Mouse (Mus musculus) limb, embryonic 10.5 days (tissue): ENCODE results near the gene Ppp1r9b. TPM values are rescaled to one million over a fixed set of nuclear protein-coding genes. Genes with fewer than 3 reads are reported as not detected.
"Not testable (repeated sequence)": the region's sequence is repeated elsewhere in the genome, so short reads cannot be mapped to it uniquely, and the experiment has no call there.

Experiments
- DNase-seq: peaks from one replicate; pipeline ENCODE4 v3.0.0-alpha.2; 2017; ENCODE audit warnings: low spot score
- H3K27ac ChIP-seq: fragments of 300-500 bp; sonication (generic); 2 replicates; pipeline ENCODE4 v1.5.1; 2016; ENCODE audit warnings: mild to moderate bottlenecking
- H3K27me3 ChIP-seq: fragments of 300-500 bp; sonication (generic); 2 replicates; pipeline ENCODE4 v1.6.1; 2016; ENCODE audit warnings: low read depth, mild to moderate bottlenecking; ENCODE audit not compliant: poor library complexity, severe bottlenecking
- H3K36me3 ChIP-seq: fragments of 300-500 bp; sonication (generic); 2 replicates; pipeline ENCODE4 v1.6.1; 2016; ENCODE audit warnings: mild to moderate bottlenecking, moderate library complexity
- H3K4me1 ChIP-seq: fragments of 300-500 bp; sonication (generic); 2 replicates; pipeline ENCODE4 v1.6.1; 2016
- H3K4me3 ChIP-seq: fragments of 300-500 bp; sonication (generic); 2 replicates; pipeline ENCODE4 v1.5.1; 2016; ENCODE audit warnings: mild to moderate bottlenecking, moderate library complexity
- H3K9me3 ChIP-seq: fragments of 300-500 bp; sonication (generic); replicated peaks from 2 replicates; pipeline ENCODE4 v1.6.1; 2016; ENCODE audit warnings: mild to moderate bottlenecking
- WGBS: fragments of 180-500 bp; shearing (Covaris S2); methylation state at CpG from one replicate; pipeline ENCODE4 v1.1.7; 2016; 5-methylcytosine and 5-hydroxymethylcytosine counted together
- polyA plus RNA-seq: library from polyadenylated mRNA; unstranded; fragments of >200 nt; fragmentation: Nextera tagmentation; extraction: Ambion mirVana; gene quantifications from 2 replicates; pipeline ENCODE4 v1.2.1, GENCODE M21; 2016

Ppp1r9b gene
- polyA plus RNA-seq, 1 experiment from 2014 or later: 10.8 TPM

DNA sequence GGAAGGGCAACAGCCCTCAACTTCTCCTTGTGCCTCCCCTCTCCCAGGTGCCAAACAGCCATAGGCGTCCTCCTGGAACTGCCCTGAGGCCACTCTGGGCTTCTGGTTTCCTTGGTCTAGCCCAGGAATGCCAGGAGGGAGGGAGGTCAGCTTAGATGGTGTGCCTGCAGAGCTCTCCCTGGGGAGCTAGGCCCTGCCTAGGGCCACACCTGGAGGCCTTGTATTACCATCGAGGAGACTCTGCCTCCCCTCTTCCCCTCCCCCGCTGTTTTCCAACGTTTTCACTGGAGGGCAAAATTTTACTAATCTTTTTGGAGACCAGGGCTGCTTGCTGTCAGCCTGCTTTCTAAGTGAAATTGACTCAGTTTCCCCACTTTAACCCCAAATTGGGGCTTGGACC is 15.2 kb downstream of the Ppp1r9b start:
- Histone ChIP-seq H3K9me3 (no peaks in the 10 kb centered on the region), H3K27ac (peak overlapping the region; percentile 84), H3K27me3 (no peaks in the 10 kb centered on the region), H3K4me3 (peak overlapping the region; percentile 54), H3K36me3 (peaks cover 49% of the 10 kb centered on the region), H3K4me1 (peaks cover 47% of the 10 kb centered on the region)
- DNase-seq: no peak
- WGBS: 46% methylated on average over 4 of the region's 4 CpGs

DNA sequence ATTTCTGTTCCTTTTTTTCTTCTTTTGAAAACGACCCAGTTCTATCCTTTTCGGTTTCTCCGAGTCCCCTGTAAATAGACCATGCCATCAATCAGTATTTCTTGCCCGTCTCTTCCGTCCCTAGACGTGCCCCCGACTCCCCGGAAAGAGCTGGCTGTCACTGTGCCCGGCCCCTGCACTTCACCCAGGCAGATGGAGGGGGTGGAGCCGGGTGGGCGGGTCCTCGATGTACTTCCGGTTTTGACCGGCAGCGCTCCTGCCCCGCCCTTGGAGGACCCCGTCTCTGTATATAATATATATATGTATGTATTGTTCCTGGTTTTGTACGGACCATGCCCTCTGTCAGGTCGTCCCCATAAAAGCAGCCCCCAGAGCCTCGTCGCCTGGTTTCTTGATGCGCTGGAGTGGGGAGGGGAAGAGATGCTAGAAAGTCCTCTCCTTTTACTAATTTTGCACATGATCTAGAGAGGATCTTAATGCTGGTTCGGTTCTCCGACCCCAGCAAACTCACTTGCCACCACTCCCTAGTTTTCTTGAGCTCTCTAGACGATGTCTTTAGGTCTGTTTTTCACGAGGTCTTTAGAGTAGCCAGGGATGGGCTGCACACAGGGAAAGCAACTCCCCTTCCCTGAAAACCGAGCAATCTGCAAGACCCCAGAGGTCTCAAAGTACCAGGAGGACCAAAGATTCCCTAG is 15.8 kb downstream of the Ppp1r9b start:
- H3K9me3 ChIP-seq: no peaks in the 10 kb centered on the region
- no peaks in the 10 kb centered on the region for H3K27me3 ChIP-seq
- peak; percentile 86 for DNase-seq
- 3% methylated on average over 27 of the region's 27 CpGs for WGBS
- peaks cover 52% of the 10 kb centered on the region for H3K4me1 ChIP-seq
- H3K4me3 ChIP-seq: peak overlapping the region; percentile 54
- peaks cover 44% of the 10 kb centered on the region for H3K36me3 ChIP-seq
- peak overlapping the region; percentile 84 for H3K27ac ChIP-seq

DNA sequence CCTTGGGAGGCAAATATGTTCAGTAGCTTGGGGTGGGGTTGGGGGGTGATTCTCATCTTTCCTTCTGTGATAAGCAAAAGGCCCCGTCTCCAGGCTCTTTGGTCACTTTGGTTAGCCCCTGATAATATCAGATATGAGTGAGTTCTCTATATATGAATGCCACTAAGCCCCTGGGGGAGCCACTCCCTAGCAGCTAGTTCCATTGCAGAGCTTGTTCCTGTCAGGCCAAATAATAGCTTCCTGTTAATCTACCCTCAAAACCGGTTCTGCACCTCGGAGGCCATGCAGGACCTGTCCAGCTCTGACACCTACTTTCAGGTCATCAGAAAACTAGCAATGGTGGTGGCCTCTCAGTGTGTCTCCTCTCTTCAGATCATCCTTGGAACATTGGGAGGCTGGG is 16.6 kb downstream of the Ppp1r9b start:
- no peaks in the 10 kb centered on the region for H3K9me3 ChIP-seq
- no peaks in the 10 kb centered on the region for H3K27me3 ChIP-seq
- H3K36me3 ChIP-seq: peaks cover 41% of the 10 kb centered on the region
- peak overlapping the region; percentile 54 for H3K4me3 ChIP-seq
- peaks cover 60% of the 10 kb centered on the region for H3K4me1 ChIP-seq
- H3K27ac ChIP-seq: peak overlapping the region; percentile 84
- WGBS: 81% methylated on average over 3 of the region's 3 CpGs
- DNase-seq: no peak

DNA sequence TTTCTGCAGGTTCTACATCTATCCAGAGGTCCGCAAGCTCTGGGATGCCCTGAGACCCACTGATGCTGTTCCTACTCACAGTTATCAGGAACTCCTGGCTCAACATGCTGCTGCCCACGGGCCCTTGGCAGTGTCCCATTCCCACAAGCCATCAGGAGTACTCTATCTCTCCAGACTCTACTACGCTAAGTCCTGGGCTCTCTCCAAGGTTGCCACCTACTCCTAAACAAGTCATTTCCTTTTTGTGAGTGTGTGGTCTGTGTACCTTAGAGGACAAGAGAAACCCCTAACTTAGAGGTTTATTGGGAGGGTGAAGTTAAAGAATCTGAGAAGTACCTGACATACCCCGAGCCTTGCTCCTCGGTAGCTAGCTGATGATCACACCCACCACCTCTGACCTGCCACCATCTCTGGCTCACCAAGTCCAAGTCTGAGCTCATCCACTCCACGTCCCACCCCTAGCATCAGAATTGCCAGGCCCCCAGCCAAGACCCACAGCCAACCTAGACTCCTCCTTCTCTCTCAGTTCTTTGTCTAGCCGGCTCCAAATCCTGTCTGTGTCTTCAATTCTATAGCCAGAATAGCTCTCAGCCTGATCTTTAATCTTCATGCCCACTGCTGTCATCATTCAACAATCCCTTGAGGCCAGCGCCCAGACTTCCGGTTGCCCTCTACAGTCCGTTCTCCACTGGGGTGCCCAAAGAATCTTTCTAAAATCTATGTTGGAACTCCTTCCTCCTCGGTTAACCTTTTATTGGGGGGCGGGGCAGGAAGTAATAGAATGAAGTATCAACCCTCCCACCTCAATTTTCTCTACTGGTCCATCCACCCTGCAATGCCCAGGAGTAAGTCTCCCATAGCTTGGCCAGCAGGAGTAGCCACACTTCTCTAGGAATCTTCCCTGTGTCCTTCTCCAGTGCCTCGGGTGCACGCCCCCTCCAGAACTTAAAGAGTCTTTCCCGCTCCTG is 18.1 kb downstream of the Ppp1r9b start:
- no peaks in the 10 kb centered on the region for H3K9me3 ChIP-seq
- H3K27ac ChIP-seq: peak overlapping the region; percentile 96
- DNase-seq: no peak
- H3K4me1 ChIP-seq: peaks cover 69% of the 10 kb centered on the region
- 40% methylated on average over 15 of the region's 15 CpGs for WGBS
- no peaks in the 10 kb centered on the region for H3K27me3 ChIP-seq
- peaks cover 39% of the 10 kb centered on the region for H3K36me3 ChIP-seq
- H3K4me3 ChIP-seq: peak overlapping the region; percentile 81

DNA sequence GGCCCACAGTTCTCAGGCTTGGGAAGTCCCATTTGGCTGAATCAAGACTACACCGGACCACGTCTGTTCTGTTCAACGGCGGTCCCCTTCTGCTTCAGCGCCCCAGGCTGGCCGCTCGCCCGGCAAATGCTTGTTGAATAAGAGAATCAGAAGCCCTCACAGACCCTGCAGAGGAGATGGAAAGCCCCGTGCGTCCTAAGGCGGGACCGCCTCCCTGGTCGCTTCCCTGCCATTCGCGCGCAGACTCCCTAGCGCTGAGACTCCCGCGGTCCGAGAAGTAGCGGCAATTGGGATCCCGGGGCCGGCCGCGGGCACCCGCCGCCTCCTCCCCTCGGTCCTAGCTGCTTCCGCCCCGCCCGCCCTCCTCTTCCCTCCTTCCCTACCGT is 18.8 kb downstream of the Ppp1r9b start, which contains the start of gene Samd14:
Samd14 (plus strand) TSS at position 251 of the 386 bp plus-strand sequence.
- no peaks in the 10 kb centered on the region for H3K9me3 ChIP-seq
- peak within 1 kb of the TSS; percentile 96 for H3K27ac ChIP-seq
- peaks cover 39% of the 10 kb centered on the region for H3K36me3 ChIP-seq
- no peaks in the 10 kb centered on the region for H3K27me3 ChIP-seq
- peak within 1 kb of the TSS; percentile 81 for H3K4me3 ChIP-seq
- peak; percentile 86 for DNase-seq
- peaks cover 69% of the 10 kb centered on the region for H3K4me1 ChIP-seq
- WGBS: under 1% methylated on average over 32 of the region's 32 CpGs

DNA sequence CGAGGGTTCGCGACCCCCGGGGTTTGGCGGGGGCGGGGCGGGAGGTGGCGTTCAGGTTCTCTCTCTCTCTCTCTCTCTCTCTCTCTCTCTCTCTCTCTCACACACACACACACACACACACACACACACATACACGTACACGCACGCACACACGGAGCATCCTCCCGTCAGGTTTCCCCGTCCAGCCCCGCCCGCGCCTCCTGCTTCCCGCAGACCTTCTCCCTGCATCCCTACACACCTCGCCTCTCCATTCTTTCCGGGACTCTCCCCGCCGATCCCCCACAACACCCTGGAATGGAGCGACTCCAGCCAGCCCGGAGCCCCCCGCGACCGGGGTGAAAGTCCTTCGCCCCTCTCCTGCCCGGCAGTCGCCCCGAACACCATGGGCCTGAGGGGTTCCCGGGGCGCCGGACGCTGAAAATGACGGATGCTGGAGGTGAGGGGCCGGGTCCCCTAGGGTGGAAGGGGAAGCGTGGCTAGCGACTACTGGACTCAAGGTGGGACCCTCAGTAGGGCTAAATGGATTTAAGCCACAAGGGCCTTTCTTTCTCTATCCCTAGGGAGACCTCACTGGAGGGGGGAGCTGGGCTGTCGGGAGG is 19.4 kb downstream of the Ppp1r9b start:
- H3K36me3 ChIP-seq: peaks cover 39% of the 10 kb centered on the region
- peak; percentile 74 for DNase-seq
- no peaks in the 10 kb centered on the region for H3K27me3 ChIP-seq
- H3K27ac ChIP-seq: peak overlapping the region; percentile 96
- under 1% methylated on average over 40 of the region's 40 CpGs for WGBS
- peak overlapping the region; percentile 81 for H3K4me3 ChIP-seq
- H3K4me1 ChIP-seq: peaks cover 69% of the 10 kb centered on the region
- H3K9me3 ChIP-seq: no peaks in the 10 kb centered on the region

DNA sequence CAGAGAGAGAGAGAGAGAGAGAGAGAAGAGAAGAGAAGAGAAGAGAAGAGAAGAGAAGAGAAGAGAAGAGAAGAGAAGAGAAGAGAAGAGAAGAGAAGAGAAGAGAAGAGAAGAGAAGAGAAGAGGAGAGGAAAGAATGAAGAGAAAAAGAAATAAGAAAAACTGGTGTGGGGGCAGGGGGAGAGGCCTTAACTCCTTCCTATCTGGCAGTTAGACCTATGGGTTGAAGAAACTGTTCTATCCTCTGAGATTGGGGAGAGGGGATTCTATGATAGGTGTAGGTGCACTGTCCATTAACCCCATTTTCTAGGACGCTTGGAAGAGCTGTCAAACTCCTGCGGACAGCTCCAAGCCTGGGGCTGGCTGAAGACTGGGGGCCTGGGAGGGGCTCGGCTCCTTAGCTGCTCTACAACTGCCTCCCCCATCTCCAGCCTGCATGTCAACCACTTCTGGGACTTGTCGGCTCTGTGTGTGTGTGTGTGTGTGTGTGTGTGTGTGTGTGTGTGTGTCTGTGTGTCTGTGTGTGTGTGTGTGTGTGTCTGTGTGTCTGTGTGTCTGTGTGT is 20.1 kb downstream of the Ppp1r9b start:
- Histone ChIP-seq H3K27ac (peak overlapping the region; percentile 96), H3K36me3 (peaks cover 39% of the 10 kb centered on the region), H3K4me1 (peaks cover 62% of the 10 kb centered on the region), H3K4me3 (peak overlapping the region; percentile 81)
- H3K27me3 ChIP-seq, DNase-seq, H3K9me3 ChIP-seq: not testable (repeated sequence)
- 25% methylated on average over 4 of the region's 4 CpGs for WGBS

DNA sequence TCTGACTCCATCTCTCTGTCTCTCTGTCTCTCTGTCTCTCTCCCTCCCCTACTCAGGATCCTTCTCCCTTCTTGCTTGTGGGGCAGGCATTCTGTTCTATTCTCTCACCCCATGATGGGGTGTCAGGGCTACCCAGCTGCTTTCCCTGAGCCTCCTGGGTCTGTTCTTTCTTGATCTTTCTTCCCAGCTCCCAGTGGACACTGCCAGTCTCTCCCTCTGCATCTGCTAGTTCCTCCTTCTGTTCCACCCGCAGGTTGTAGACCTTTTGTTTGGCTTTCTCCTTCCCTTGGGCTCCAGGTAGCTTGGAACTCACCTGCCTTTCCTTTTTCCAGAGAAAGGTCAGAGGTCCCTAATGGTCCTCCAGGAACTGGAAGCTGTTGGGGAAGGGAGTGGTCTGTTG is 20.6 kb downstream of the Ppp1r9b start:
- Histone ChIP-seq H3K36me3 (peaks cover 42% of the 10 kb centered on the region), H3K27me3 (no peaks in the 10 kb centered on the region), H3K4me1 (peaks cover 57% of the 10 kb centered on the region), H3K4me3 (peak overlapping the region; percentile 81), H3K27ac (peak overlapping the region; percentile 96), H3K9me3 (no peaks in the 10 kb centered on the region)
- no peak for DNase-seq
- WGBS: 33% methylated on average over 1 of the region's 1 CpGs

DNA sequence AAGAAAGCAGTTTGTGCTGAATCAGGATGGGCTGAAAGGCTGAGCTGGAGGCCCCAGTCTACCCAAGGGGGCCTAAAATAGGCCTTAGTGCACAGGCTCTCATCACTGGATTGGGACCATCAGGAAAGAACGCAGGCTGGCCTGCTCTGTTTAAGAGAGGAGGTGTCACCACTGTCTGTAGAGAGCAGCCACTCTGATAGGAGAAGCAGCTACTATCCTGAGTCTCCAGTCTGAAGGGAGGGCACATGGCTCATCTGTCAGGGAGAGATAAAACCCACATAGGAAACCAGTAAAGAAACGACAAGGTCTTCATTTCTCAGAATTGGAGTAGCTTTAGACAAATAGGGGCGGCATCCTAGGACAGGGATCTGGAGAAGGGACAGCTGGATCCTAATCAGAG is 21.2 kb downstream of the Ppp1r9b start:
- peaks cover 48% of the 10 kb centered on the region for H3K36me3 ChIP-seq
- WGBS: 64% methylated on average over 3 of the region's 3 CpGs
- no peak for DNase-seq
- 0 out of 2 replicates have a peak overlapping the region, but pooled peaks have one; percentile 96 for H3K27ac ChIP-seq
- H3K9me3 ChIP-seq: no peaks in the 10 kb centered on the region
- no peaks in the 10 kb centered on the region for H3K27me3 ChIP-seq
- H3K4me1 ChIP-seq: peaks cover 51% of the 10 kb centered on the region
- H3K4me3 ChIP-seq: peak overlapping the region; percentile 81

DNA sequence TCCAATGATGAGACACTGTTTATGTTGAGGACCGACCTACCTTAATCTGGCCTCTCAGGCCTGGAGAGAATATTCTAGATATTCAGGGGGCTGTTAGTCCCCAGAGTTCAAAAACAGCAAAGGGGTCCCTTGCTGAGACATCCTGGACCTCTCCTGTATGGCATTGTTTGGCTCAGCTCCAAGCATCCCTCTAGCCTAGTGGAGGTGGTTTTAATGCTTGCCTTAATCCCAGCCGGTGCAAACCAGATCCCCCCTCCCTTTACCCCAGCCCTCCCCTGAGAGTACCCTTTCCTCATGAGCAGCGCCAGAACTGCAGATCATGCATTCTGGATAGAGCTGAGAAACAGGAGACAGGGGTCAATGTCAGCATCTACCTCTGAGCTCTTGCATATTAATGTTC is 21.7 kb downstream of the Ppp1r9b start:
- Histone ChIP-seq H3K36me3 (peaks cover 53% of the 10 kb centered on the region), H3K4me1 (peaks cover 46% of the 10 kb centered on the region), H3K4me3 (no peak overlapping the region), H3K27me3 (peaks cover 4% of the 10 kb centered on the region), H3K27ac (no peak overlapping the region), H3K9me3 (no peaks in the 10 kb centered on the region)
- DNase-seq: no peak
- WGBS: 43% methylated on average over 3 of the region's 3 CpGs

DNA sequence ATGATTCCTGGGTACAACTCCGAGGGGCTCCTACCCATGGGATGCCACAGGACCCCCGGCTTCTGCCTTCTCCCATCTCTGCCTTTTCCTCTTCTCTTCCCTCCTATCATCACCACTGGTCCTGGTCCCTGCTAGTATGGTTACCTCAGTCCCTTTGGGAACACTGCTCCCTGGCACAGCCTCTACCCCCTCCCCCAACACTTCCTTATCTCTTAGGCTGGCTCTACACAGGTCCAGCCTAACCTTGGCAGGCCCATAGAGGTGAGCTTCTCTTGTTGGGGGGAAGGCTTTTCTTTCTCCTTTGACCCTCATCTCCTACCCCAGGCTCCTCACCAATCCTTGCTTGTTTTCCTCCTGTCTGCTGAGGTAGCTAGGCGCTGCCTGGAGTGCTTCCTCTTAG is 24.6 kb downstream of the Ppp1r9b start:
- Histone ChIP-seq H3K4me1 (peaks cover 32% of the 10 kb centered on the region), H3K27ac (no peak overlapping the region), H3K9me3 (no peaks in the 10 kb centered on the region), H3K36me3 (peaks cover 83% of the 10 kb centered on the region), H3K27me3 (peaks cover 33% of the 10 kb centered on the region), H3K4me3 (no peak overlapping the region)
- no peak for DNase-seq
- 73% methylated on average over 3 of the region's 3 CpGs for WGBS

DNA sequence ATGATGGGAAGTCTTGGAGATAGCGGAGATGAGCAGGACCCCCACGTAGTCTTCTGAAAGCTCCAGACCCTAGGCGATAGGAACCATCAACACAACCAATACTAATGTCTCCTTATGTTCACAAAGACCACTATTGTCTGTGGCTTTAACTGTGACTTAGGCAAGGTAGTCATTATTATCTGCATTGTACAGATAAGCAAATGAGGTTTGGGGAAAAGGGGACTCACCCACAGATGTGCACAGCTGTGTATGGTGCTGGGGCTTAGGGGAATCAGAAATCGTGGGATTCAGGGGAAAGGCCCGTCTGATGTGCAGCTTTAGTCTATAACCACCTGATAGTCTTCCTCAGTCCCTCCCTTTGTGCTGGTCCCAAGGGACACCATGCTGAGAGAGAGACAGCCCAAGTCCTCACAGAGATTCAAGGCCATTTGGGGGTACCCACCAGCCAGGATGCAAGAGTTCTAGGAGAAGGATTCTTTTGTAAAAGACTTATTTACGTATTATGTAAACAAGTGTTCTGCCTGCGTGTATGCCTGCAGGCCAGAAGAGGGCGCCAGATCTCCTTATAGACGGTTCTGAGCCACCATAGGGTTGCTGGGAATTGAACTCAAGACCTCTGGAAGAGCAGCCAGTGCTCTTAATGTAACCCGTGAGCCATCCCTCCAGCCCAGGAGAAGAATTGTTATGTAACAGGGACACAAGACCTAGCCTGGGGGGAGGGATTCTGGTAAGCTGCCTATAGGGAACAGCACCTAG is 31.6 kb downstream of the Ppp1r9b start:
- Histone ChIP-seq H3K27me3 (peaks cover 39% of the 10 kb centered on the region), H3K27ac (no peak overlapping the region), H3K9me3 (no peaks in the 10 kb centered on the region), H3K4me3 (no peak overlapping the region), H3K4me1 (peaks cover 14% of the 10 kb centered on the region), H3K36me3 (peaks cover 92% of the 10 kb centered on the region)
- no peak for DNase-seq
- WGBS: 80% methylated on average over 10 of the region's 10 CpGs
